Mouse (Mus musculus) forebrain, embryonic 14.5 days (tissue): ENCODE results near the gene Hjurp. TPM values are rescaled to one million over a fixed set of nuclear protein-coding genes. Genes with fewer than 3 reads are reported as not detected.
A peak's percentile ranks its signal among the peaks of the same experiment; 100 is the strongest.

Experiments
- ATAC-seq: fragments of 200-750 bp; cut with Nextera tagmentation; 2 replicates; pipeline ENCODE4 v1.8.0; 2017; ENCODE audit warnings: mild to moderate bottlenecking, moderate library complexity
- DNase-seq: peaks from one replicate; pipeline ENCODE4 v3.0.0-alpha.2; 2015; ENCODE audit warnings: low spot score
- H3K27ac ChIP-seq: fragments of 300-500 bp; sonication (generic); 2 replicates; pipeline ENCODE4 v1.5.1; 2014; ENCODE audit warnings: low read depth, mild to moderate bottlenecking, control low read depth, low read length, moderate library complexity
- H3K27me3 ChIP-seq: fragments of 300-500 bp; sonication (generic); replicated peaks from 2 replicates; pipeline ENCODE4 v1.6.1; 2014; ENCODE audit warnings: low read length, control low read depth, mixed read lengths; ENCODE audit not compliant: control insufficient read depth, insufficient read depth
- H3K36me3 ChIP-seq: fragments of 300-500 bp; sonication (generic); 2 replicates; pipeline ENCODE4 v1.6.1; 2014; ENCODE audit warnings: low read length, control low read depth; ENCODE audit not compliant: control insufficient read depth, insufficient read depth
- H3K4me1 ChIP-seq: fragments of 300-500 bp; sonication (generic); 2 replicates; pipeline ENCODE4 v1.6.1; 2014; ENCODE audit warnings: antibody characterized with exemption, low read length, control low read depth; ENCODE audit not compliant: control insufficient read depth, insufficient read depth
- H3K4me2 ChIP-seq: fragments of 300-500 bp; sonication (generic); 2 replicates; pipeline ENCODE4 v1.6.1; 2014; ENCODE audit warnings: mild to moderate bottlenecking, control low read depth, low read length
- H3K4me3 ChIP-seq: fragments of 300-500 bp; sonication (generic); 2 replicates; pipeline ENCODE4 v1.5.1; 2014; ENCODE audit warnings: low read depth, low read length, control low read depth
- H3K9ac ChIP-seq: fragments of 300-500 bp; sonication (generic); 2 replicates; pipeline ENCODE4 v1.6.1; 2014; ENCODE audit warnings: mild to moderate bottlenecking, low read length, control low read depth, moderate library complexity
- H3K9me3 ChIP-seq: fragments of 300-500 bp; sonication (generic); replicated peaks from 2 replicates; pipeline ENCODE4 v1.6.1; 2016; ENCODE audit warnings: low read length, control low read depth, mixed read lengths; ENCODE audit not compliant: control insufficient read depth
- WGBS: fragments of 180-500 bp; shearing (Covaris S2); extraction: QIAGEN DNeasy Blood & Tissue Kit; methylation state at CpG from one replicate; pipeline ENCODE4 v1.1.7; 2014; 5-methylcytosine and 5-hydroxymethylcytosine counted together
- polyA plus RNA-seq: library from polyadenylated mRNA; unstranded; fragments of >200 nt; fragmentation: Nextera tagmentation; extraction: Ambion mirVana; gene quantifications from 2 replicates; pipeline ENCODE4 v1.2.1, GENCODE M21; 2014

Gene Hjurp
- 64.5 and 76.3 TPM in 2 replicates for polyA plus RNA-seq

GRCm38 (mm10) chr1:88277098-88277817 is at the start of gene Hjurp, which contains the start of gene Trpm8:
Hjurp (minus strand) TSS chr1:88277633.
Trpm8 (plus strand) TSS chr1:88277661.
- peaks cover 35% of the 10 kb centered on the region for H3K36me3 ChIP-seq
- 1% methylated on average over 50 of the region's 50 CpGs for WGBS
- peak within 1 kb of the TSS; percentile 51 for H3K4me3 ChIP-seq
- peak within 1 kb of the TSS; percentile 59 for H3K4me2 ChIP-seq
- H3K27me3 ChIP-seq: no peaks in the 10 kb centered on the region
- peaks cover 14% of the 10 kb centered on the region for H3K4me1 ChIP-seq
- 0 out of 2 replicates have a peak, but pooled peaks cover 2% of the 10 kb centered on the region for H3K9me3 ChIP-seq
- ATAC-seq (peak; percentile 96), DNase-seq (peak; percentile 100)
- peak within 1 kb of the TSS; percentile 80 for H3K27ac ChIP-seq
- H3K9ac ChIP-seq: peak within 1 kb of the TSS; percentile 73

GRCm38 (mm10) chr1:88323101-88323500 is 45.7 kb upstream of the Hjurp start:
- H3K9me3 ChIP-seq: no peaks in the 10 kb centered on the region
- no peak overlapping the region for H3K4me3 ChIP-seq
- H3K4me1 ChIP-seq: no peaks in the 10 kb centered on the region
- no peaks in the 10 kb centered on the region for H3K27me3 ChIP-seq
- no peak overlapping the region for H3K27ac ChIP-seq
- H3K36me3 ChIP-seq: no peaks in the 10 kb centered on the region
- no peak for ATAC-seq
- H3K4me2 ChIP-seq: no peak overlapping the region
- DNase-seq: no peak
- H3K9ac ChIP-seq: no peak overlapping the region
- 83% methylated on average over 3 of the region's 3 CpGs for WGBS

GRCm38 (mm10) chr1:88322146-88322545 is 44.7 kb upstream of the Hjurp start:
- no peaks in the 10 kb centered on the region for H3K9me3 ChIP-seq
- ATAC-seq: no peak
- H3K4me2 ChIP-seq: no peak overlapping the region
- H3K27me3 ChIP-seq: no peaks in the 10 kb centered on the region
- no peak overlapping the region for H3K4me3 ChIP-seq
- H3K27ac ChIP-seq: no peak overlapping the region
- no peaks in the 10 kb centered on the region for H3K4me1 ChIP-seq
- DNase-seq: no peak
- no peaks in the 10 kb centered on the region for H3K36me3 ChIP-seq
- H3K9ac ChIP-seq: no peak overlapping the region

- no peaks in the 10 kb centered on the region for H3K36me3 ChIP-seq
- no peaks in the 10 kb centered on the region for H3K4me1 ChIP-seq
- H3K4me2 ChIP-seq: no peak overlapping the region
- DNase-seq: no peak
- H3K4me3 ChIP-seq: no peak overlapping the region
- no peak overlapping the region for H3K9ac ChIP-seq
- no peaks in the 10 kb centered on the region for H3K9me3 ChIP-seq
- no peak overlapping the region for H3K27ac ChIP-seq
- no peak for ATAC-seq
- 70% methylated on average over 7 of the region's 7 CpGs for WGBS
- H3K27me3 ChIP-seq: no peaks in the 10 kb centered on the region
These were observed 43.5 kb upstream of the Hjurp start for GRCm38 (mm10) chr1:88320821-88321395.

GRCm38 (mm10) chr1:88318531-88319060 is 41.2 kb upstream of the Hjurp start:
- Histone ChIP-seq H3K27me3 (no peaks in the 10 kb centered on the region), H3K4me2 (no peak overlapping the region), H3K4me3 (no peak overlapping the region), H3K4me1 (no peaks in the 10 kb centered on the region), H3K27ac (no peak overlapping the region), H3K36me3 (no peaks in the 10 kb centered on the region), H3K9me3 (no peaks in the 10 kb centered on the region), H3K9ac (no peak overlapping the region)
- DNase-seq (peak; percentile 57), ATAC-seq (no peak)
- WGBS: 76% methylated on average over 6 of the region's 6 CpGs

- WGBS: 89% methylated on average over 1 of the region's 1 CpGs
- H3K4me3 ChIP-seq: no peak overlapping the region
- no peak for ATAC-seq
These were observed 39.8 kb upstream of the Hjurp start for GRCm38 (mm10) chr1:88317279-88317678.

GRCm38 (mm10) chr1:88310349-88310748 is 32.9 kb upstream of the Hjurp start:
- Histone ChIP-seq H3K4me3 (no peak overlapping the region), H3K4me2 (no peak overlapping the region), H3K36me3 (no peaks in the 10 kb centered on the region), H3K9me3 (peaks cover 47% of the 10 kb centered on the region), H3K9ac (no peak overlapping the region), H3K27ac (no peak overlapping the region), H3K27me3 (no peaks in the 10 kb centered on the region), H3K4me1 (no peaks in the 10 kb centered on the region)
- DNase-seq (no peak), ATAC-seq (no peak)
- 64% methylated on average over 3 of the region's 3 CpGs for WGBS

More at GRCm38 (mm10) chr1:88317279-88317678, 39.8 kb upstream of the Hjurp start:
- Histone ChIP-seq H3K4me2 (no peak overlapping the region), H3K36me3 (no peaks in the 10 kb centered on the region), H3K27me3 (no peaks in the 10 kb centered on the region), H3K27ac (no peak overlapping the region), H3K9me3 (no peaks in the 10 kb centered on the region), H3K4me1 (no peaks in the 10 kb centered on the region), H3K9ac (no peak overlapping the region)
- DNase-seq: no peak

- no peak overlapping the region for H3K9ac ChIP-seq
- H3K4me3 ChIP-seq: no peak overlapping the region
- peaks cover 51% of the 10 kb centered on the region for H3K9me3 ChIP-seq
- DNase-seq (no peak), ATAC-seq (no peak)
- 54% methylated on average over 3 of the region's 3 CpGs for WGBS
- no peaks in the 10 kb centered on the region for H3K27me3 ChIP-seq
- H3K27ac ChIP-seq: no peak overlapping the region
- no peak overlapping the region for H3K4me2 ChIP-seq
- no peaks in the 10 kb centered on the region for H3K36me3 ChIP-seq
- no peaks in the 10 kb centered on the region for H3K4me1 ChIP-seq
These were observed 32.5 kb upstream of the Hjurp start for GRCm38 (mm10) chr1:88309905-88310304.

GRCm38 (mm10) chr1:88309020-88309419 is 31.6 kb upstream of the Hjurp start:
- ATAC-seq (no peak), DNase-seq (no peak)

More at GRCm38 (mm10) chr1:88309020-88309419, 31.6 kb upstream of the Hjurp start:
- H3K9ac ChIP-seq: no peak overlapping the region
- no peaks in the 10 kb centered on the region for H3K36me3 ChIP-seq
- no peak overlapping the region for H3K27ac ChIP-seq
- WGBS: 47% methylated on average over 2 of the region's 2 CpGs
- H3K27me3 ChIP-seq: no peaks in the 10 kb centered on the region
- H3K4me1 ChIP-seq: no peaks in the 10 kb centered on the region
- H3K4me3 ChIP-seq: no peak overlapping the region
- peaks cover 58% of the 10 kb centered on the region for H3K9me3 ChIP-seq
- no peak overlapping the region for H3K4me2 ChIP-seq
